In the genomic region with DNA sequence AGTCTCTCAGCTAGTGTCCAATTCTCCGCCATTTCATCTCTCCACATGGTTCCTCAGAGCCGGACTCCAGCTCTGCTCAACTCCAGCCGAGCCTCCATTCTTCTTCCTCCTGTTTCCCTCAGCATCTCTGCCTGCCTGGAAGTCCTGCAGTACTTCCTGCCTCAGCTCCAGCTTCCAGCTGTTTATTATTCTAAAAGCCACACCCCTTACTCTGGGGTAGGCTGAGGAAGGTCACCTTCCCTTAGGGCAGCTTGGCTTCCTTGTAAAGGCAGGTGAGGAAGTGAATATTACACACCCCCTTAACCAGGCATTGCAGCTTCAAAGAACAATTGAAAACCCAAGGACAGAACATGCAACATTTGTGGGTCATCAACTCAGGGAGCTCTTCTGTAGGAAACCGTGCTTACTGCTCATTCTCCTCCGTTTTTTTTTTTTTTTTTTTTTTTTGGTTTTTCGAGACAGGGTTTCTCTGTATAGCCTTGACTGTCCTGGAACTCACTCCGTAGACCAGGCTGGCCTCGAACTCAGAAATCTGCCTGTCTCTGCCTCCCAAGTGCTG, we compare ENCODE assay signal across 25 mouse cellular contexts.
A peak's percentile ranks its signal among the peaks of the same experiment; 100 is the strongest.
DNase-seq lines count a peak whose midpoint lies in the region; TF ChIP-seq lines count a peak whose summit lies in the region.
"Had no signal": no experiment of that assay in that cellular context is flagged by ENCODE, and none has a peak within 500 bp of the region (broad histone marks: within the 10 kb centered on the region; RNA-seq: fewer than 3 reads in every experiment).

No protein-coding gene starts in this region.

- H3K4me1 ChIP-seq in CH12.LX (ENCODE audit: control insufficient read depth in 1 of 2, insufficient read depth in 2 of 2) (no peaks in the 10 kb centered on the region), ES-Bruce4 (ENCODE audit: control insufficient read depth, insufficient read depth, low read length) (no peaks in the 10 kb centered on the region)
- H3K4me1 ChIP-seq: heart, embryonic 12.5 days; heart, embryonic 15.5 days; hindbrain, embryonic 13.5 days; intestine, embryonic 15.5 days had no signal

- TF ChIP-seq POLR2A in CH12.LX (IDR thresholded peaks at IDR 0.05; ENCODE audit: low read depth, low read length) (no peak), ES-Bruce4 (IDR thresholded peaks at IDR 0.05; ENCODE audit: insufficient read depth, low read length) (no peak)

- H3K36me3 ChIP-seq in CH12.LX (replicated peaks in 1 of 2; ENCODE audit: control insufficient read depth in 1 of 2, insufficient read depth in 1 of 2, low read length in 1 of 2): no peaks in the 10 kb centered on the region
- H3K36me3 ChIP-seq in ES-Bruce4 (ENCODE audit: control insufficient read depth, insufficient read depth, low read length, poor library complexity, severe bottlenecking): no peaks in the 10 kb centered on the region
- H3K36me3 ChIP-seq: embryonic facial prominence, embryonic 12.5 days; embryonic facial prominence, embryonic 15.5 days; heart, embryonic 12.5 days; heart, embryonic 15.5 days; hindbrain, embryonic 10.5 days; hindbrain, embryonic 13.5 days; intestine, embryonic 15.5 days had no signal

- no peak for TF ChIP-seq CTCF in CH12.LX (conservative IDR thresholded peaks at IDR 0.05 in 1 of 2, IDR thresholded peaks at IDR 0.05 in 1 of 2; ENCODE audit: low read depth in 2 of 2, low read length in 2 of 2)
- no peak for TF ChIP-seq CTCF in ES-Bruce4 (IDR thresholded peaks at IDR 0.05; ENCODE audit: low read depth, low read length)

- H3K27me3 ChIP-seq in CH12.LX (replicated peaks) (no peaks in the 10 kb centered on the region), ES-Bruce4 (ENCODE audit: control insufficient read depth, insufficient read depth, low read length, poor library complexity, severe bottlenecking) (no peaks in the 10 kb centered on the region)
- H3K27me3 ChIP-seq: embryonic facial prominence, embryonic 12.5 days; embryonic facial prominence, embryonic 15.5 days; heart, embryonic 12.5 days; heart, embryonic 15.5 days; hindbrain, embryonic 13.5 days; intestine, embryonic 15.5 days had no signal

- H3K27ac ChIP-seq in CH12.LX (ENCODE audit: insufficient read depth, low read depth): no peak overlapping the region
- peak overlapping the region; percentile 77 for H3K27ac ChIP-seq in ES-Bruce4 (ENCODE audit: insufficient read depth, low read length)
- H3K27ac ChIP-seq: embryonic facial prominence, embryonic 12.5 days; embryonic facial prominence, embryonic 15.5 days; gastrocnemius, adult 2 months; heart, embryonic 15.5 days; hindbrain, embryonic 10.5 days; hindbrain, embryonic 13.5 days; intestine, embryonic 15.5 days had no signal

- H3K4me3 ChIP-seq in CH12.LX (replicated peaks in 1 of 3; ENCODE audit: low read depth in 2 of 3, low read length in 2 of 3, poor library complexity in 1 of 3) (no peak overlapping the region), ES-Bruce4 (ENCODE audit: low read depth, low read length) (no peak overlapping the region)
- H3K4me3 ChIP-seq: embryonic facial prominence, embryonic 12.5 days; embryonic facial prominence, embryonic 15.5 days; gastrocnemius, adult 2 months; heart, embryonic 12.5 days; heart, embryonic 15.5 days; hindbrain, embryonic 10.5 days; hindbrain, embryonic 13.5 days; intestine, embryonic 15.5 days had no signal

- TF ChIP-seq RAD21 in CH12.LX (IDR thresholded peaks at IDR 0.05; ENCODE audit: low read depth, low read length): no peak

- no peaks in the 10 kb centered on the region for H3K9me3 ChIP-seq in CH12.LX (replicated peaks; ENCODE audit: low read length)
- no peaks in the 10 kb centered on the region for H3K9me3 ChIP-seq in ES-Bruce4 (replicated peaks; ENCODE audit: control insufficient read depth, insufficient read depth, low read length, poor library complexity, severe bottlenecking)
- H3K9me3 ChIP-seq: embryonic facial prominence, embryonic 12.5 days; embryonic facial prominence, embryonic 15.5 days; heart, embryonic 12.5 days; heart, embryonic 15.5 days; hindbrain, embryonic 10.5 days; hindbrain, embryonic 13.5 days; intestine, embryonic 15.5 days had no signal

- TF ChIP-seq EP300 in CH12.LX (IDR thresholded peaks at IDR 0.05; ENCODE audit: low read length) (no peak), ES-Bruce4 (IDR thresholded peaks at IDR 0.05; ENCODE audit: insufficient read depth, low read depth, low read length) (peak; percentile 96)

- dilution Hi-C loops in CH12.LX (cut with MboI; ENCODE audit: extremely low pct_ligation_motif_present, extremely low pct_unique_long_range_greater_than_20kb, low sequenced_read_pairs): no loop called here

- no peaks in the 10 kb centered on the region for H3K79me2 ChIP-seq in CH12.LX (replicated peaks; ENCODE audit: control insufficient read depth, extremely low read depth, insufficient read depth, poor library complexity, severe bottlenecking)

- H3K4me2 ChIP-seq in CH12.LX (ENCODE audit: insufficient read depth, low read depth, poor library complexity, severe bottlenecking): no peak overlapping the region
- H3K4me2 ChIP-seq: embryonic facial prominence, embryonic 12.5 days; embryonic facial prominence, embryonic 15.5 days; heart, embryonic 12.5 days; heart, embryonic 15.5 days; hindbrain, embryonic 13.5 days; intestine, embryonic 15.5 days had no signal

- H3K9ac ChIP-seq in CH12.LX (ENCODE audit: insufficient read depth, low read depth) (no peak overlapping the region), ES-Bruce4 (ENCODE audit: low read depth, poor library complexity, severe bottlenecking) (no peak overlapping the region)
- H3K9ac ChIP-seq: embryonic facial prominence, embryonic 12.5 days; embryonic facial prominence, embryonic 15.5 days; forebrain, postnatal 0 days; heart, embryonic 12.5 days; heart, embryonic 15.5 days; hindbrain, embryonic 13.5 days; intestine, embryonic 15.5 days had no signal

- in situ Hi-C loops in CH12.LX (cut with MboI; ENCODE audit: low pct_ligation_motif_present, low pct_unique_long_range_greater_than_20kb, low sequenced_read_pairs): no loop called here

- DNase-seq in CH12.LX (ENCODE audit: extremely low read depth) (no peak), R1 (ENCODE audit: low read depth, low spot score) (peak; percentile 97), liver (no peak)
- no peak for DNase-seq in ovary, adult 18-20 months (ENCODE audit: low spot score)
- no peak for DNase-seq in gastrocnemius, postnatal 25 days
- DNase-seq: adrenal gland, adult 8-10 months; adrenal gland, postnatal 36 days; cerebellum, adult 2 months; cerebellum, adult 9-11 months; cerebellum, postnatal 25 days; forebrain, postnatal 0 days; gastrocnemius, adult 2 months; gastrocnemius, postnatal 14 days; heart, postnatal 10 days; heart, postnatal 36 days; kidney, adult 11 months; kidney, adult 8-10 months had no signal

TF ChIP-seq in CH12.LX, 34 proteins besides CTCF, POLR2A, EP300 and RAD21:
- TF ChIP-seq BHLHE40 (IDR thresholded peaks at IDR 0.05; ENCODE audit: low read depth, low read length): no peak
- 0 out of 2 replicates have a peak, but pooled peaks have one; percentile 42 for TF ChIP-seq MAFK (IDR thresholded peaks at IDR 0.05; ENCODE audit: insufficient replicate concordance, low read length)
TF ChIP-seq in CH12.LX: peak in this region for 1.
